Mouse (Mus musculus) spleen, adult 2 months (tissue): ENCODE results near the gene G3bp1. TPM values are rescaled to one million over a fixed set of nuclear protein-coding genes. Genes with fewer than 3 reads are reported as not detected.

Experiments used
- DNase-seq, 2 experiments: peaks; one replicate each; pipeline versions ENCODE4 v3.0.0 to v3.0.0-alpha.2; 2012 to 2021; ENCODE audit warnings: low spot score in 2 of 2, low read depth in 1 of 2
- H3K27ac ChIP-seq: fragments of 200-500 bp; 2 replicates; pipeline ENCODE4 v1.5.1; 2012; ENCODE audit warnings: low read length, inconsistent platforms; ENCODE audit not compliant: insufficient read depth
- H3K27me3 ChIP-seq: fragments of 200-500 bp; 2 replicates; pipeline ENCODE4 v1.6.1; 2012; ENCODE audit warnings: mild to moderate bottlenecking, moderate library complexity, low read length, inconsistent platforms; ENCODE audit not compliant: control insufficient read depth, insufficient read depth
- H3K36me3 ChIP-seq: fragments of 200-500 bp; 2 replicates; pipeline ENCODE4 v1.6.1; 2012; ENCODE audit warnings: mild to moderate bottlenecking, low read length, inconsistent platforms; ENCODE audit not compliant: control insufficient read depth, insufficient read depth
- H3K4me1 ChIP-seq: fragments of 200-500 bp; 2 replicates; pipeline ENCODE4 v1.6.1; 2011; ENCODE audit warnings: inconsistent platforms; ENCODE audit not compliant: control insufficient read depth, insufficient read depth, insufficient read length
- H3K4me3 ChIP-seq: fragments of 200-500 bp; 2 replicates; pipeline ENCODE4 v1.5.1; 2011; ENCODE audit warnings: mild to moderate bottlenecking, inconsistent platforms; ENCODE audit not compliant: insufficient read depth, insufficient read length; ENCODE audit errors: extremely low read depth
- CTCF ChIP-seq: fragments of 200-500 bp; IDR thresholded peaks from 2 replicates; pipeline ENCODE4 v1.5.1; 2011; ENCODE audit warnings: mild to moderate bottlenecking, inconsistent platforms; ENCODE audit not compliant: insufficient read depth, insufficient read length, insufficient replicate concordance; ENCODE audit errors: extremely low read depth
- POLR2A ChIP-seq: fragments of 200-500 bp; IDR thresholded peaks from 2 replicates; pipeline ENCODE4 v1.6.1; 2011; ENCODE audit warnings: low read depth, low read length, inconsistent platforms
- WGBS: fragments of 180-500 bp; shearing (Covaris S2); methylation state at CpG from one replicate; pipeline ENCODE4 v1.1.7; 2018; 5-methylcytosine and 5-hydroxymethylcytosine counted together
- polyA plus RNA-seq: library from polyadenylated mRNA; depleted of rRNA; stranded (reverse); fragments of >200 nt; gene quantifications from 2 replicates; pipeline ENCODE4 v1.2.3, GENCODE M21; 2012

G3bp1 gene
- polyA plus RNA-seq, 1 experiment, result 25.1 TPM

- peak overlapping the region; percentile 70 for H3K27ac ChIP-seq
- peaks cover 17% of the 10 kb centered on the region for H3K36me3 ChIP-seq
- H3K4me3 ChIP-seq, result no peak overlapping the region
- no peaks in the 10 kb centered on the region for H3K4me1 ChIP-seq
- no peaks in the 10 kb centered on the region for H3K27me3 ChIP-seq
- WGBS, result 72% methylated on average over 4 of the region's 4 CpGs
- TF ChIP-seq CTCF (no peak), POLR2A (no peak)
- no peak for DNase-seq
Observed at GRCm38 (mm10) chr11:55453640-55454039, 15.8 kb upstream of the G3bp1 start.

GRCm38 (mm10) chr11:55455166-55455565 is 14.3 kb upstream of the G3bp1 start:
- TF ChIP-seq CTCF (no peak), POLR2A (no peak)
- WGBS, result 53% methylated on average over 2 of the region's 2 CpGs
- Histone ChIP-seq H3K36me3 (peaks cover 11% of the 10 kb centered on the region), H3K27ac (no peak overlapping the region), H3K27me3 (no peaks in the 10 kb centered on the region), H3K4me1 (peaks cover under 1% of the 10 kb centered on the region; the same call in 1 of the 2 replicates), H3K4me3 (no peak overlapping the region)
- DNase-seq, result no peak

- WGBS, result 79% methylated on average over 4 of the region's 4 CpGs
- no peak for TF ChIP-seq CTCF
- no peak for TF ChIP-seq POLR2A
- no peak for DNase-seq
- Histone ChIP-seq H3K27me3 (no peaks in the 10 kb centered on the region), H3K27ac (no peak overlapping the region), H3K4me1 (peaks cover 5% of the 10 kb centered on the region; the same call in 1 of the 2 replicates), H3K36me3 (peaks cover 4% of the 10 kb centered on the region), H3K4me3 (no peak overlapping the region)
Observed at GRCm38 (mm10) chr11:55458501-55458900, 11.0 kb upstream of the G3bp1 start.

- peaks cover 5% of the 10 kb centered on the region; the same call in 1 of the 2 replicates for H3K4me1 ChIP-seq
- no peaks in the 10 kb centered on the region for H3K27me3 ChIP-seq
- peak overlapping the region; percentile 95 for H3K4me3 ChIP-seq
- 77% methylated on average over 3 of the region's 3 CpGs for WGBS
- TF ChIP-seq POLR2A, result no peak
- no peak for TF ChIP-seq CTCF
- H3K36me3 ChIP-seq, result peaks cover under 1% of the 10 kb centered on the region; the same call in 1 of the 2 replicates
- no peak for DNase-seq
- H3K27ac ChIP-seq, result peak overlapping the region; percentile 70
Observed at GRCm38 (mm10) chr11:55459850-55460558, 9.5 kb upstream of the G3bp1 start.

- Histone ChIP-seq H3K4me3 (peak overlapping the region; percentile 95), H3K4me1 (peaks cover 5% of the 10 kb centered on the region; the same call in 1 of the 2 replicates), H3K36me3 (no peaks in the 10 kb centered on the region), H3K27ac (peak overlapping the region; percentile 70), H3K27me3 (no peaks in the 10 kb centered on the region)
- DNase-seq, result peak in 1 of 2 experiments; percentile 34
- peak; percentile 15; the same call in 1 of the 2 replicates for TF ChIP-seq CTCF
- no peak for TF ChIP-seq POLR2A
- 2% methylated on average over 17 of the region's 17 CpGs for WGBS
Observed at GRCm38 (mm10) chr11:55460559-55461018, 8.9 kb upstream of the G3bp1 start.

- TF ChIP-seq POLR2A, result peak; percentile 82
- TF ChIP-seq CTCF, result no peak
- Histone ChIP-seq H3K27me3 (no peaks in the 10 kb centered on the region), H3K4me1 (peaks cover 5% of the 10 kb centered on the region; the same call in 1 of the 2 replicates), H3K27ac (peak within 1 kb of the TSS; percentile 70), H3K4me3 (peak within 1 kb of the TSS; percentile 95), H3K36me3 (no peaks in the 10 kb centered on the region)
- peak; percentile 83 to 91 for DNase-seq
- WGBS, result under 1% methylated on average over 36 of the region's 36 CpGs
Observed at GRCm38 (mm10) chr11:55461019-55461645, 8.4 kb upstream of the G3bp1 start, which contains the start of gene Atox1. Atox1 (minus strand) TSS chr11:55461239.

- no peak overlapping the region for H3K27ac ChIP-seq
- H3K36me3 ChIP-seq, result no peaks in the 10 kb centered on the region
- no peaks in the 10 kb centered on the region for H3K27me3 ChIP-seq
- WGBS, result 97% methylated on average over 9 of the region's 9 CpGs
- H3K4me1 ChIP-seq, result peaks cover 5% of the 10 kb centered on the region; the same call in 1 of the 2 replicates
- no peak for TF ChIP-seq CTCF
- no peak for TF ChIP-seq POLR2A
- DNase-seq, result no peak
- no peak overlapping the region for H3K4me3 ChIP-seq
Observed at GRCm38 (mm10) chr11:55462149-55462548, 7.3 kb upstream of the G3bp1 start.
